Mouse (Mus musculus): ENCODE measurements around the gene Bcr. TPM values are rescaled to one million over a fixed set of nuclear protein-coding genes. Genes with fewer than 3 reads are reported as not detected.

Bcr gene
- polyA plus RNA-seq, 1 experiment: 20.8 TPM

GRCm38 (mm10) chr10:75224630-75225029 lies 164.2 kb downstream of the Bcr start:
- no peak overlapping the region for H3K4me3 ChIP-seq (ENCODE audit: control insufficient read depth, insufficient read depth, low read length)
- no peaks in the 10 kb centered on the region for H3K27me3 ChIP-seq (ENCODE audit: control insufficient read depth, insufficient read depth, low read length)
- 0% methylated on average over 1 of the region's 2 CpGs for WGBS
- no peak for DNase-seq
- no peaks in the 10 kb centered on the region for H3K36me3 ChIP-seq (ENCODE audit: control insufficient read depth, insufficient read depth, low read length)
- no peak for TF ChIP-seq POLR2A (IDR thresholded peaks at IDR 0.05; ENCODE audit: control insufficient read depth, extremely low read depth, insufficient read depth, low read length, poor library complexity)
- no peak for TF ChIP-seq CTCF (IDR thresholded peaks at IDR 0.05; ENCODE audit: borderline replicate concordance, control insufficient read depth, extremely low read depth, insufficient read depth, low read length, poor library complexity)
- H3K4me1 ChIP-seq (replicated peaks; ENCODE audit: control insufficient read depth, insufficient read depth, low read length): peaks cover 10% of the 10 kb centered on the region
- no peak overlapping the region for H3K27ac ChIP-seq (ENCODE audit: control insufficient read depth, insufficient read depth, low read length)

DNA sequence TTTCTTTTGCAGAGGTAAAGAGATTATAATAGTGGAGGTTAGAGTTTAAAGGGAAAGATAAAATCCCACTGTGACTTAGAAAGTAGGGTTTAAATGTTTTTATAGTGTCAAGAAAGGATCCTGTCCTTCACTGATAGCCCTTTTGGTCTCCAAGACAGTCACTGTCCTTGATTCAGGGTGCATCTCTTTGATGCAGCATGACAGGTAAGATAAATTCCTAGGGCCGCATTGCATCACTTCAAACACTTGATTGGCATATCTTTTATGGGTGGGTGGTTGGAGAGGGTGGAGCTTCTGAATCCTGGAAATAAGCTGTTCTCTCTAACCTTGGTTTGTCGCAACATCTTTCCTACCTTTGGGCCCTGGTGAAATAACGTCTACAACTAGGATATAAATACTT lies 167.0 kb downstream of the Bcr start:
- 92% methylated on average over 3 of the region's 3 CpGs for WGBS

DNA sequence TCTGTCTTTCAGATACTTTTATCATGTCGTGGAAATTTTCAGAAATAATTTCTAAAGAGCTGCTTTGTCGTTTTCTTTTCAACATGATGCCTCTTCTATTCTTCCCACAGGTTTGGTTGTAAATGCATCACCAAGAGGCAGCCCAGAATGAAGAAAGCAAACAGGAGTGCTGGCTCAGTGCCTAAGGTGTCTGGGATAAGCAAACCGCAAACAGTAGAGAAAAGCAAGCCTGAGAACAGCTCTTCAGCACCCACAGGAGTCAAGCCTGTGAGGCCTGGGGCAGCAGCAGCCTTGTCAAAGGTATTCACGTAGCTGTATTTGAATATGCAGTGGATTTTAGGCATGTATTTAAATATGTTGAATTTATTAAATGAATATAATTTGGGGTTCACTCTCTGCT lies 170.2 kb downstream of the Bcr start:
- Histone ChIP-seq H3K36me3 (ENCODE audit: control insufficient read depth, insufficient read depth, low read length) (peaks cover 22% of the 10 kb centered on the region; the same call in 1 of the 2 replicates), H3K27me3 (ENCODE audit: control insufficient read depth, insufficient read depth, low read length) (no peaks in the 10 kb centered on the region), H3K27ac (ENCODE audit: control insufficient read depth, insufficient read depth, low read length) (no peak overlapping the region), H3K4me3 (ENCODE audit: control insufficient read depth, insufficient read depth, low read length) (no peak overlapping the region), H3K4me1 (replicated peaks; ENCODE audit: control insufficient read depth, insufficient read depth, low read length) (peaks cover 4% of the 10 kb centered on the region)
- WGBS: 82% methylated on average over 4 of the region's 4 CpGs
- TF ChIP-seq CTCF (IDR thresholded peaks at IDR 0.05; ENCODE audit: borderline replicate concordance, control insufficient read depth, extremely low read depth, insufficient read depth, low read length, poor library complexity) (no peak), POLR2A (IDR thresholded peaks at IDR 0.05; ENCODE audit: control insufficient read depth, extremely low read depth, insufficient read depth, low read length, poor library complexity) (no peak)
- DNase-seq: no peak

More for the DNA sequence above, 167.0 kb downstream of the Bcr start:
- peaks cover 8% of the 10 kb centered on the region for H3K4me1 ChIP-seq (replicated peaks; ENCODE audit: control insufficient read depth, insufficient read depth, low read length)
- H3K27me3 ChIP-seq (ENCODE audit: control insufficient read depth, insufficient read depth, low read length): no peaks in the 10 kb centered on the region
- DNase-seq: no peak
- H3K27ac ChIP-seq (ENCODE audit: control insufficient read depth, insufficient read depth, low read length): no peak overlapping the region
- TF ChIP-seq CTCF (IDR thresholded peaks at IDR 0.05; ENCODE audit: borderline replicate concordance, control insufficient read depth, extremely low read depth, insufficient read depth, low read length, poor library complexity) (no peak), POLR2A (IDR thresholded peaks at IDR 0.05; ENCODE audit: control insufficient read depth, extremely low read depth, insufficient read depth, low read length, poor library complexity) (no peak)
- no peak overlapping the region for H3K4me3 ChIP-seq (ENCODE audit: control insufficient read depth, insufficient read depth, low read length)
- H3K36me3 ChIP-seq (ENCODE audit: control insufficient read depth, insufficient read depth, low read length): peaks cover 13% of the 10 kb centered on the region; the same call in 1 of the 2 replicates

GRCm38 (mm10) chr10:75231876-75232275 lies 171.5 kb downstream of the Bcr start:
- Histone ChIP-seq H3K27ac (ENCODE audit: control insufficient read depth, insufficient read depth, low read length) (no peak overlapping the region), H3K4me3 (ENCODE audit: control insufficient read depth, insufficient read depth, low read length) (no peak overlapping the region), H3K27me3 (ENCODE audit: control insufficient read depth, insufficient read depth, low read length) (no peaks in the 10 kb centered on the region), H3K4me1 (replicated peaks; ENCODE audit: control insufficient read depth, insufficient read depth, low read length) (peaks cover 4% of the 10 kb centered on the region), H3K36me3 (ENCODE audit: control insufficient read depth, insufficient read depth, low read length) (peaks cover 22% of the 10 kb centered on the region; the same call in 1 of the 2 replicates)
- DNase-seq: no peak
- 100% methylated on average over 1 of the region's 1 CpGs for WGBS
- TF ChIP-seq POLR2A (IDR thresholded peaks at IDR 0.05; ENCODE audit: control insufficient read depth, extremely low read depth, insufficient read depth, low read length, poor library complexity) (no peak), CTCF (IDR thresholded peaks at IDR 0.05; ENCODE audit: borderline replicate concordance, control insufficient read depth, extremely low read depth, insufficient read depth, low read length, poor library complexity) (no peak)

GRCm38 (mm10) chr10:75232612-75233155 lies 172.3 kb downstream of the Bcr start:
- no peak overlapping the region for H3K27ac ChIP-seq (ENCODE audit: control insufficient read depth, insufficient read depth, low read length)
- H3K4me3 ChIP-seq (ENCODE audit: control insufficient read depth, insufficient read depth, low read length): no peak overlapping the region
- TF ChIP-seq CTCF (IDR thresholded peaks at IDR 0.05; ENCODE audit: borderline replicate concordance, control insufficient read depth, extremely low read depth, insufficient read depth, low read length, poor library complexity) (no peak), POLR2A (IDR thresholded peaks at IDR 0.05; ENCODE audit: control insufficient read depth, extremely low read depth, insufficient read depth, low read length, poor library complexity) (no peak)
- H3K36me3 ChIP-seq (ENCODE audit: control insufficient read depth, insufficient read depth, low read length): peaks cover 22% of the 10 kb centered on the region; the same call in 1 of the 2 replicates
- 97% methylated on average over 4 of the region's 4 CpGs for WGBS
- no peak for DNase-seq
- H3K27me3 ChIP-seq (ENCODE audit: control insufficient read depth, insufficient read depth, low read length): no peaks in the 10 kb centered on the region
- H3K4me1 ChIP-seq (replicated peaks; ENCODE audit: control insufficient read depth, insufficient read depth, low read length): peaks cover 4% of the 10 kb centered on the region

DNA sequence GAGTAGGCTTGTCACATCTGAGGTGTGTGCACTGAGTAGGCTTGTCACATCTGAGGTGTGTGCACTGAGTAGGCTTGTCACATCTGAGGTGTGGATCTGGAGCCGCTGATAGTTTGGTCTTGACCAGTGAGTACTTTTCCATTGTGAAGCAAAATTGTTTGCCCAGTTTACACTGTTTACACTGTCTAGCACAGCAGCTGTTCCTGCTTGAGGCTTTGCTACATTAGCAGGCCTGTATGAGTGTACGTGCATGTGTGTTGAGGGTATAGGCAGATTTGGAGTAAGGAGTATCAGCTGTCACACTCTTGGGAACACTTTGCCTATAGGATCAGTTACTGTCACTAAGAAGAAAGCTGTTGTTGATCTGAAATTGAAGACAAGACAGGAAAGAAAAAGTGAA lies 173.1 kb downstream of the Bcr start:
- no peak for DNase-seq
- H3K27ac ChIP-seq (ENCODE audit: control insufficient read depth, insufficient read depth, low read length): no peak overlapping the region
- H3K27me3 ChIP-seq (ENCODE audit: control insufficient read depth, insufficient read depth, low read length): no peaks in the 10 kb centered on the region
- 96% methylated on average over 2 of the region's 2 CpGs for whole genome bisulfite sequencing
- H3K4me3 ChIP-seq (ENCODE audit: control insufficient read depth, insufficient read depth, low read length): no peak overlapping the region
- TF ChIP-seq POLR2A (IDR thresholded peaks at IDR 0.05; ENCODE audit: control insufficient read depth, extremely low read depth, insufficient read depth, low read length, poor library complexity): no peak
- no peak for TF ChIP-seq CTCF (IDR thresholded peaks at IDR 0.05; ENCODE audit: borderline replicate concordance, control insufficient read depth, extremely low read depth, insufficient read depth, low read length, poor library complexity)
- H3K36me3 ChIP-seq (ENCODE audit: control insufficient read depth, insufficient read depth, low read length): peaks cover 22% of the 10 kb centered on the region; the same call in 1 of the 2 replicates
- peaks cover 4% of the 10 kb centered on the region for H3K4me1 ChIP-seq (replicated peaks; ENCODE audit: control insufficient read depth, insufficient read depth, low read length)

Other genes with a start within 250 kb of the Bcr start
- gene Gnaz, start 93.4 kb upstream of the Bcr start, polyA plus RNA-seq (2012; rRNA removed): 0.42 and 0.58 TPM in 2 replicates
- gene Rsph14, start 28.0 kb upstream of the Bcr start, polyA plus RNA-seq (2012; rRNA removed): not detected in 2 replicates
- gene Rab36, start 23.5 kb upstream of the Bcr start, polyA plus RNA-seq (2012; rRNA removed): 1.4 and 1.6 TPM in 2 replicates
- gene Specc1l, start 151.5 kb downstream of the Bcr start, polyA plus RNA-seq (2012; rRNA removed): 25.9 and 31.6 TPM in 2 replicates